Mouse (Mus musculus) midbrain, embryonic 16.5 days (tissue): ENCODE data around the gene Slc2a2. TPM values are rescaled to one million over a fixed set of nuclear protein-coding genes. Genes with fewer than 3 reads are reported as not detected.

Source experiments
- ATAC-seq: fragments of 200-750 bp; cut with Nextera tagmentation; 2 replicates; pipeline ENCODE4 v1.8.0; 2017; ENCODE audit warnings: moderate TSS enrichment
- H3K27ac ChIP-seq: fragments of 300-500 bp; sonication (generic); 2 replicates; pipeline ENCODE4 v1.5.1; 2014; ENCODE audit warnings: mild to moderate bottlenecking, low read length, mixed read lengths
- H3K27me3 ChIP-seq: fragments of 300-500 bp; sonication (generic); 2 replicates; pipeline ENCODE4 v1.6.1; 2014; ENCODE audit warnings: low read depth, low read length, mixed read lengths; ENCODE audit not compliant: control insufficient read depth, insufficient read depth
- H3K36me3 ChIP-seq: fragments of 300-500 bp; sonication (generic); 2 replicates; pipeline ENCODE4 v1.6.1; 2014; ENCODE audit warnings: mild to moderate bottlenecking, low read length, moderate library complexity, mixed read lengths; ENCODE audit not compliant: control insufficient read depth, insufficient read depth
- H3K4me1 ChIP-seq: fragments of 300-500 bp; sonication (generic); 2 replicates; pipeline ENCODE4 v1.6.1; 2014; ENCODE audit warnings: mild to moderate bottlenecking, low read length, mixed read lengths; ENCODE audit not compliant: control insufficient read depth, insufficient read depth
- H3K4me2 ChIP-seq: fragments of 300-500 bp; sonication (generic); 2 replicates; pipeline ENCODE4 v1.6.1; 2014; ENCODE audit warnings: mild to moderate bottlenecking, low read length, mixed read lengths
- H3K4me3 ChIP-seq: fragments of 300-500 bp; sonication (generic); 2 replicates; pipeline ENCODE4 v1.5.1; 2014; ENCODE audit warnings: low read depth, mild to moderate bottlenecking, low read length, moderate library complexity, mixed read lengths
- H3K9ac ChIP-seq: fragments of 300-500 bp; sonication (generic); 2 replicates; pipeline ENCODE4 v1.6.1; 2014; ENCODE audit warnings: low read depth, low read length, mixed read lengths
- H3K9me3 ChIP-seq: fragments of 300-500 bp; sonication (generic); replicated peaks from 2 replicates; pipeline ENCODE4 v1.6.1; 2014; ENCODE audit warnings: mild to moderate bottlenecking, low read length, mixed read lengths; ENCODE audit not compliant: control insufficient read depth, poor library complexity, severe bottlenecking
- WGBS: fragments of 180-500 bp; shearing (Covaris S2); extraction: QIAGEN DNeasy Blood & Tissue Kit; methylation state at CpG from one replicate; pipeline ENCODE4 v1.1.7; 2014; 5-methylcytosine and 5-hydroxymethylcytosine counted together
- polyA plus RNA-seq: library from polyadenylated mRNA; unstranded; fragments of >200 nt; fragmentation: Nextera tagmentation; extraction: Ambion mirVana; gene quantifications from 2 replicates; pipeline ENCODE4 v1.2.1, GENCODE M21; 2015

The Slc2a2 gene
- polyA plus RNA-seq: 0.11 TPM in 1 of 2 replicates, not detected in the other

DNA sequence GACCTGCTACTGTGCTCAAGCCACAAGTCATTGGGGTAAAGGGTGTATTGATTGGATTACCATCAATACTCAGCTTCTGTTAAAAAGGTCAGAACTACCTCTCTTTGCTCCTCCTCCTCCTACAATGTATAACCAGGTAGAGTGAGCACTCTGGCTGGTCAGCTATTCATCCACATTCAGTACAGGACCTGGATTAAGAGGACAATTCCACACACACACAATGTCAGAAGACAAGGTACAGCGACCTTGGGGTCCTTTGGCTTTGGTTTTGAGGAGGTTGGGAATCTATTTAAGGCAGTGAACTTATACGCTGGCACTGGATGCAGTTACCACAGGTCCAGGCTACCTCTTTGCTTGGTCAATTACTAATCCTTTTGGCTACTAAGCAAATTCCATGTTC lies at the start of gene Slc2a2:
Gene Slc2a2 (plus strand): TSS at position 107 of the 400 bp plus-strand sequence.
- Histone ChIP-seq H3K27ac (no peak within 1 kb of the TSS), H3K27me3 (no peaks in the 10 kb centered on the region), H3K4me1 (no peaks in the 10 kb centered on the region), H3K9ac (no peak within 1 kb of the TSS), H3K9me3 (no peaks in the 10 kb centered on the region), H3K4me2 (no peak within 1 kb of the TSS), H3K4me3 (no peak within 1 kb of the TSS), H3K36me3 (no peaks in the 10 kb centered on the region)
- WGBS: 85% methylated on average over 2 of the region's 2 CpGs
- ATAC-seq: no peak

DNA sequence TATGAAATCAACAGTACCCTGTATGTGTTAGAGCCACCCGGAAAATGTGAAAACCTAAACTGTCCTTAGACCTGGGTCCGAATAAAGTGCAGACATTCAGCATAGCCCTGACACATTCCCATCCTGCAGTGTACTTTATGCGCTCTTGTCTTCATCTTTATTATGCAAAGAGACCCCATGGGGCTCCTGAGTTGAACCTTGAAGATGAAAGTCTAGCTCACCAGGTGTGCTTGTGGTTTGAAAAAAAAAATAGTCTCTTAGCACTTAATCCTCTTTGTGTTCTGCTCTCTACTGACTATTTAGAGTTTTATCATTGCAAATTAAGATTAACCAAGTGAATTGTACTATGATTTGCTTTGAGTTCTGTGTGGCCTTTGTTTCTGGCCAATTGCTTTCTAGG lies 45.1 kb upstream of the Slc2a2 start:
- 31% methylated on average over 3 of the region's 3 CpGs for WGBS
- ATAC-seq: no peak
- H3K36me3 ChIP-seq: peaks cover 36% of the 10 kb centered on the region

GRCm38 (mm10) chr3:28653043-28653442 lies 44.7 kb upstream of the Slc2a2 start:
- no peak overlapping the region for H3K9ac ChIP-seq
- H3K27ac ChIP-seq: no peak overlapping the region
- H3K36me3 ChIP-seq: peaks cover 38% of the 10 kb centered on the region
- whole genome bisulfite sequencing: 78% methylated on average over 3 of the region's 3 CpGs
- no peak overlapping the region for H3K4me2 ChIP-seq
- no peak overlapping the region for H3K4me3 ChIP-seq
- H3K27me3 ChIP-seq: no peaks in the 10 kb centered on the region
- H3K4me1 ChIP-seq: no peaks in the 10 kb centered on the region
- no peak for ATAC-seq
- no peaks in the 10 kb centered on the region for H3K9me3 ChIP-seq

More for the DNA sequence above, 45.1 kb upstream of the Slc2a2 start:
- Histone ChIP-seq H3K4me3 (no peak overlapping the region), H3K4me1 (no peaks in the 10 kb centered on the region), H3K27ac (no peak overlapping the region), H3K4me2 (no peak overlapping the region), H3K9ac (no peak overlapping the region), H3K9me3 (no peaks in the 10 kb centered on the region), H3K27me3 (no peaks in the 10 kb centered on the region)

- no peak overlapping the region for H3K4me3 ChIP-seq
- no peak overlapping the region for H3K4me2 ChIP-seq
- H3K27ac ChIP-seq: no peak overlapping the region
- H3K9me3 ChIP-seq: no peaks in the 10 kb centered on the region
- no peaks in the 10 kb centered on the region for H3K27me3 ChIP-seq
- H3K9ac ChIP-seq: no peak overlapping the region
- no peaks in the 10 kb centered on the region for H3K4me1 ChIP-seq
- ATAC-seq: no peak
- H3K36me3 ChIP-seq: peaks cover 35% of the 10 kb centered on the region
These were observed 43.0 kb upstream of the Slc2a2 start for GRCm38 (mm10) chr3:28654740-28655139.

GRCm38 (mm10) chr3:28658349-28658748 lies 39.4 kb upstream of the Slc2a2 start:
- Histone ChIP-seq H3K9me3 (no peaks in the 10 kb centered on the region), H3K4me3 (no peak overlapping the region), H3K9ac (no peak overlapping the region), H3K4me1 (no peaks in the 10 kb centered on the region), H3K36me3 (peaks cover 29% of the 10 kb centered on the region), H3K4me2 (no peak overlapping the region), H3K27ac (no peak overlapping the region), H3K27me3 (no peaks in the 10 kb centered on the region)
- ATAC-seq: peak; percentile 32; the same call in 1 of the 2 replicates
- 55% methylated on average over 1 of the region's 1 CpGs for WGBS

DNA sequence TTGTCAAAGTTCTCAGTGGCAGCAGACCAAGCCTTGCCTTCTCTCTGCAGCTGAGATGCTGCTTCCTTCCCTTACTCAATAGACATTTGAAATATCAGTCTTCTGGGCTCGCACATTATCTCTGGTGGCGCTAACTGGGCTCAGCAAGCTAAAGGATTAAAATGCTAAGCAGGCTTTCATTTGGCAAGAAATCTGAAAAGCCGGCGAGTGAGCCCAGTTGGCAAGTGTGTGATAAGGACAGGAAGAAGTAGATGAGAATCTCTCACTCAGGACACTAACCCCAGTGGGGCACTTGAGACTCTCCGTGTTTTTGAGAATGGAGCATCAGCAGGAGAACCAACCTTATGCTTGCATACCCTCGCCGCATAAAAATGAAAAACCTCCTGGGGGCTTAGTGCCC lies 16.9 kb upstream of the Slc2a2 start:
- no peaks in the 10 kb centered on the region for H3K4me1 ChIP-seq
- H3K27ac ChIP-seq: no peak overlapping the region
- ATAC-seq: no peak
- no peak overlapping the region for H3K9ac ChIP-seq
- no peak overlapping the region for H3K4me3 ChIP-seq
- no peaks in the 10 kb centered on the region for H3K36me3 ChIP-seq
- no peak overlapping the region for H3K4me2 ChIP-seq
- no peaks in the 10 kb centered on the region for H3K27me3 ChIP-seq
- no peaks in the 10 kb centered on the region for H3K9me3 ChIP-seq
- WGBS: 48% methylated on average over 7 of the region's 7 CpGs

DNA sequence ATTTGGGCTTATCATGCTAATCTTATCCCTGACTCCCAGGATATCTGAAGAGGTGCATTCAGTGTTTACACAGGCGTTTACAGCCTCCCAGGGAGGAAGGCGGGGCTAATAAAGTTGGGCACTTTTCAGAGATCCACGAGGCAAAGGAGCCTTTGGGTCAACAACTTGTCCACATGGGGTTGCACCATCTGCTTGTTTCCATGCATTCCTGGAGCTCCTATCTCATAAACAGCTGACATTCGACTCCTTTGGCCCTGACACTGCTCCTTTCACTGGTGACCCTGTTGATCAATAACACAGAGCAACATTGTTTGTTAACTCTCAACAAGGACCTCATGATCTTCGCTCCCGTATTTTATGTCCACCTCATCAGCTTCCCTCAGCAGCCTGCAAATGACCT lies 15.8 kb upstream of the Slc2a2 start:
- Histone ChIP-seq H3K4me3 (no peak overlapping the region), H3K27me3 (no peaks in the 10 kb centered on the region)

DNA sequence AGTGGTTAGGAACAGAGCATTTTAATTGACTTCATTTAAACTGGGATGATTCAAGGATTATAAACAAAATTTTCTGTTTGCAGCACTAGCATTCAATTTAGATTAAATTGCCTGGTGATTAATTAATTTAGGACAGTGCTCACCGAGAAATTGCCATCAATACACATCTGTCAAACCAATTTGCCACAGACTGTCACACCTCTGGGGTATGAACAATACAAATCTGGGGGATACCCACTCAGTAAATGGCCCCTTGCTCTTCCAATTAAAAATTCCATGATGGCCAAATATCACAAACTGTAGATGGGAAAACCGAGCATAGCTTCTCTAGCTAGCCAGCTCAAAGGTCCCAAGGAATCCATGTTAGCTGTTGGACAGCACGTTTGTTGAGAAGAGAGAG lies 15.3 kb upstream of the Slc2a2 start:
- ATAC-seq: no peak
- WGBS: 59% methylated on average over 3 of the region's 3 CpGs
- Histone ChIP-seq H3K4me2 (no peak overlapping the region), H3K27ac (no peak overlapping the region), H3K4me1 (no peaks in the 10 kb centered on the region), H3K27me3 (no peaks in the 10 kb centered on the region), H3K9ac (no peak overlapping the region), H3K9me3 (no peaks in the 10 kb centered on the region), H3K36me3 (no peaks in the 10 kb centered on the region), H3K4me3 (no peak overlapping the region)

More for the DNA sequence above, 15.8 kb upstream of the Slc2a2 start:
- Histone ChIP-seq H3K4me2 (no peak overlapping the region), H3K9me3 (no peaks in the 10 kb centered on the region), H3K36me3 (no peaks in the 10 kb centered on the region), H3K4me1 (no peaks in the 10 kb centered on the region), H3K9ac (no peak overlapping the region), H3K27ac (no peak overlapping the region)
- no peak for ATAC-seq
- 57% methylated on average over 6 of the region's 6 CpGs for WGBS

GRCm38 (mm10) chr3:28685510-28685909 lies 12.2 kb upstream of the Slc2a2 start:
- H3K27ac ChIP-seq: no peak overlapping the region
- H3K27me3 ChIP-seq: no peaks in the 10 kb centered on the region
- no peaks in the 10 kb centered on the region for H3K4me1 ChIP-seq
- H3K4me2 ChIP-seq: no peak overlapping the region
- H3K9ac ChIP-seq: no peak overlapping the region
- WGBS: 94% methylated on average over 2 of the region's 2 CpGs
- no peak overlapping the region for H3K4me3 ChIP-seq
- no peaks in the 10 kb centered on the region for H3K36me3 ChIP-seq
- no peaks in the 10 kb centered on the region for H3K9me3 ChIP-seq
- ATAC-seq: no peak
